Mouse (Mus musculus) urinary bladder, postnatal 10 days (tissue): Measurements from ENCODE around the gene Galk1.
"Not testable (repeated sequence)": the region's sequence is repeated elsewhere in the genome, so short reads cannot be mapped to it uniquely, and the experiment has no call there.

ENCODE experiments used
- DNase-seq: peaks from one replicate; pipeline ENCODE4 v3.0.0; 2022; ENCODE audit warnings: low spot score

Galk1 gene

DNA sequence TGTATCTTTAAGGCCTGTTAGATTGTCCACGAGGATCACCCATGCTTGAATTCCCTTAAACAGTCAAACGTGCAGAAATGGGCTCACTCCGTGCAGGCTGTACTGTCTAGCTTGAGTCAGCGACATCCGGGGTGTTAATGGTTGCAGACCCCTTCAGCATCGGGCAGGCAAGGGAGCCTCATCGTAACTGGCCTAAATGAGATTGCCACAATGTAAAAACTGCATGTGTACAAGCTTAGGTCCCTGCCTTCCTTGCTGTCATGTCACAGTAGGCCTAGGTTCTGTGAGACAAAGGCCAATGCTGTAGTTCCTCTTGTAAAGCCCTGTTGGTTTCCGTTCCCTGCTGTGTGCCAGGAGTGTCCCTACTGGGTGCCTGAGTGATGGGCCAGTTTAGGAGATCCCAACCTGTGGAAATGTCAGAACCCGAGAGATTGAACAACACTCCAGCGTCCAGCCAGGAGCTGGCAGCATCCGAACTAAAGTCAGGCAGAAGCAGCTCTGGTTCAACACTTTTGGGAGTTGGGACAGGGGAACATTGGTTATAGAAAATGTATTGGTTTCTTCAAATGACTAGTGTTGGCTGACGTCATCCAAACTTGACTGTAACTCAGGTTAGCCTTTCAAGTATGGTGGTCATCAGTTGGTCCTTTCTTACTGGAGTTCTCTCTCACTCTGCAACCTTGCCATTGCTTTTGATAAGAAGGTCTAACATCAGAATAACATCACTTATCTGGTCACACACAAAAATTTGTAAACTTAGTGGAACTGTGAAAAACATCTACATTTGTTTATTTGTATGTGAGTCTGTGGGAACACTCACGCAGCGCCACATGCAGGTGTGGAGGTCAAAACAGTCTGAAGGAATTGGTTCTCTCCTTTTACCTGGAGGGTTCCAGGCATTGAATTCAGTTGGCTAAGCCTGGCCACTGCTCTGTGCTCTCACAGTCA is 18.7 kb upstream of the Galk1 start:
- DNase-seq, result no peak

GRCm38 (mm10) chr11:116030088-116030897 is 17.8 kb upstream of the Galk1 start, which contains the start of gene Unk:
Gene Unk, plus strand, starts transcription at chr11:116030322.
- peak; percentile 87 for DNase-seq

GRCm38 (mm10) chr11:116029086-116029865 is 16.8 kb upstream of the Galk1 start:
- DNase-seq, result no peak

- no peak for DNase-seq
Measured at GRCm38 (mm10) chr11:116028177-116028865, 15.8 kb upstream of the Galk1 start.

GRCm38 (mm10) chr11:116027756-116028155 is 15.2 kb upstream of the Galk1 start, which contains the start of gene H3f3b:
Gene H3f3b, minus strand, starts transcription at chr11:116027962.
- no peak for DNase-seq

DNA sequence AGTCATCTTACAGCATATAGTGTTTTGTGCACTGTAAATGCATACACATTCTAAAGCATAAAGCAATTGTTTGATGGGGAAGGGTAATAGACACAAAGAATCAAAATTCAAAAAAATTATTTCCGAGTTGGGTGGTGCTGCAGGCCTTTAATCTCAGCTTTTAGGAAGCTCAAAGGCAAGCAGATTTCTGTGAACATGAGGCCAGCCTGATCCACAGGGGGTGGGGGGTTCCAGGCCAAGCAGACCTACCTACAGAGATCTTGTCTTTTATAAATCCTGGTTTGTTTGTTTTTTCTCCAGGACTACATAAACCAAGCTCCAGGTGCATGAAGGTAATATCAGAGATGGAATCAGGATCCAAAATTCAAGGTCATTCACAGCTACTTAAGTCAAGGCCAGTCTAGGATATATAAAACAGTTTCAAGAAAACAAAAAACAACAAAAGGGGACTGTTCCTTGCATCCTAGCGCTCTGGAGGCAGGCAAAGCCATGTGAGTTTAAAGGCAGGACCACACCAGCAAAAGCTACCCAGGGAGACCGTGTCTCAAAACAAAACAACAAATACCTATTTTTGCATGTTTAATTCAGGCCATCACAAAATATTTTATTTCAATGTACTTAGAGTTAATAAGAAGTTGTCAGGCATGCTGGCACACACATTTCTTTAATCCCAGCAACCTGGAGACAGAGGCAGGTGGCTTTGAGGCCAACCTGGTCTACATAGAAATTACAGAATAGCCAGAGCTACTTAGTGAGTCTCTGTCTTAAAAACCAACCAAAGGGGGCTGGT is 12.7 kb upstream of the Galk1 start:
- no peak for DNase-seq

DNA sequence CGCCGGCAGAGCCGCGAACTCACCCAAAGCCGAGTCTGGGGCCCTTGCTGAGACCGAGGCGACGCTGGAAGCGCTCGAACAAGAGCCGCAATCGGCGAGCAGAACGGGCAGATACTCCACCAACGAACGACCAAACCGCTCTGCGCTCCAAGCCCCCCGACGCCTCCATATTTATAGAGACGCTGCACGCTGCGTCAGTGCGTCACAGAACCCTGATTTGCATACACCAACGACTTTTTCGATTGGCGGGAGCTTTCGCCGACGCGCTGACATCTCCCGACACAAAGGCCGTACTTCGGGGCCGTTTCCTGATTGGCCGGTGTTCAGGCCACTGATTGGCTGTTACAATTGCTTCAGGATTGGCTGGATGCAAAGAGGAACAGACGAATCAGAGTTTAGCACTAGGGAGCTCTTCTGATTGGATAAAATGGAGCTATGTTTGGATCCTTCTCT is 11.9 kb upstream of the Galk1 start:
- peak; percentile 84 for DNase-seq

DNA sequence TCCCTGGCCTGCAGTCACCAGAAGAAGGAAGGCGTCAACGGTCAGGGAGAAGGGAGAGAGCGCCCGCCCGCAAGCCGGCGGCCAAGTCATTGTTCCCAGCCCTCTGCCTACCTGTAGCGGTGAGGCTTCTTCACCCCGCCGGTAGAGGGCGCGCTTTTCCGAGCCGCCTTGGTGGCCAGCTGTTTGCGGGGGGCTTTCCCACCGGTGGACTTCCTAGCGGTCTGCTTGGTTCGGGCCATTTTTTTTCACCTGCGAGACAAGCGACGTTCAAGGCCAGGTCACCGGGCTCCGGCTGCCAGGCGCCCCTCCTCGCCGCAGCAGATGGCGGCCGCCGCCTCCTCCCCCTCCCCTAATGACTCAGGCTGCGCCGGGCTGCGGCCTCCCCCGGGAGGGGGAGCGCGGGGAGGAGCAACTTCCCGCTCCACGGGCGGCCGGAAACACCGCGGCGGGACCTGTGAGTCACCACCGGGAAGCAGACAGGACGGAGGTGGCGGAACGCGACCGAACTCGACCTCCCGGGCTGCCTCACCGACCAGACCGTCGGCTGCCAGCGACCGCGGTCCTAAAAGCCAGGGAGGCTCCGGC is 11.3 kb upstream of the Galk1 start:
- peak; percentile 56 for DNase-seq

GRCm38 (mm10) chr11:116023074-116023770 is 10.7 kb upstream of the Galk1 start:
- not testable (repeated sequence) for DNase-seq

DNA sequence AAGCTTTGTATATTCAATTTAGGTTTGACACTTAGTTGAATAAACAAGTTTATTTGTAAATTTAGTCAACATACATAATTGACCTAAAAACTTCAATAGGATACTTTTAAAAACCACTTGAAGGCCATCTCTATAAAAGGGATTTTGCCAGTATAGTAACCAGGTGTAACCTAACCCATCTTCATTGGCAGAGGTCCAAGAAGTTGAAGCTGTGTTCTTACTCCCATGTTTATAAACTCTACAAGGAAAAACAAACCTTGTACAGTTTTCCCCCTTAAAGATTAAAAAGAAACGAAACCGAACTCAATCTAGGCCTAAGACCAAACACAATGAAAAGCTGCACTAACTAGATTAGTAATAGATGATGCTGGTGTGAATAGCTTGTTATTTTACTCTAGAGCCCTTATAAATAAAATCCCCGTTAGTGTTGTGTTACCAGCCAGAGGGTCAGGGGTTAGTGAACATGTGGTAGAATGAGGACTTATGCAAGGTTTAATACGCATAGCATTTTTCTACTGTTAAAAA is 9.8 kb upstream of the Galk1 start:
- no peak for DNase-seq

GRCm38 (mm10) chr11:116021328-116022220 is 9.1 kb upstream of the Galk1 start:
- DNase-seq, result no peak

- DNase-seq, result no peak
Measured at GRCm38 (mm10) chr11:116020519-116020922, 8.0 kb upstream of the Galk1 start.

DNA sequence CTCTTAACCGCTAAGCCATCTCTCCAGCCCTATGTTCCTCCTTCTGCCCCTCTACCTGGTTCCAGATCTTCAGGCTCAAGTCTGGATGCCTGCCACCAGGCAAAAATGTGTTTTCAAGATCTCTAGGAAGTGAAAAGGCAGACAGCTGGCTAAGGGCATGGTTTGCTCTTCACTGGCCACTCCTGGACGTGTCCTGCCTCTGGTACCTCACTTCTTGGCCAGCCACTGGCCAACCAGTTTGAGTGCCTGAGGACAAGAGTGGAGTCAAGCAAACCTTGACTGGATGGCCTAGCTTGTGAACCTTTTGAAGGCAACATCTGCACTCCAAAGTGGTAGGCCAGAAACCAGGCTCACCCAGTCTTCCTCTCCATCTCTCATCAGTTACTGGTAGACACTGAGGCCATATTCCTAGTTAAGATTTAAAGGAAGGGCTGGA is 7.5 kb upstream of the Galk1 start:
- DNase-seq, result no peak

DNA sequence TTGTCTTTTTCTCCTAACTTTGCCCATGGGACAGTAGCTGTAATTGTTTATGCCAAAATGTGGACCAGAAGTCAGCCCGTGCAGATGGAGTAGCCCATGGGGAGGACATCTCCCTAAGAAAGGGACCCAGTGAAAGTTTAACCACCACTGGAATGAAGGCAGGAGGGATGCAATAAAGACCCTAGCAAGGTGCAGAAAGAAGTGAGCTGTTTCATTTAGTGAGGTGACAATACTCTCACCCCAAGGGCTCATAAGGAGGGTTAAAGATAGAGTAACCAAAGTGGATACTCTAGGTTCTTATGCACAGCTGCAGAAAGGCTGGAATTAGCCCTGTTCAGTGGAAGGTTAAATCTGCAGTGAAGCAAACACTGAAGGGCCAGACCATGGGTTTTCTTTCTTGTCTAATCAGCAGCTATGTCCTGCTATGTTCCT is 6.9 kb upstream of the Galk1 start:
- no peak for DNase-seq

GRCm38 (mm10) chr11:116018867-116019266 is 6.3 kb upstream of the Galk1 start:
- DNase-seq, result not testable (repeated sequence)

DNA sequence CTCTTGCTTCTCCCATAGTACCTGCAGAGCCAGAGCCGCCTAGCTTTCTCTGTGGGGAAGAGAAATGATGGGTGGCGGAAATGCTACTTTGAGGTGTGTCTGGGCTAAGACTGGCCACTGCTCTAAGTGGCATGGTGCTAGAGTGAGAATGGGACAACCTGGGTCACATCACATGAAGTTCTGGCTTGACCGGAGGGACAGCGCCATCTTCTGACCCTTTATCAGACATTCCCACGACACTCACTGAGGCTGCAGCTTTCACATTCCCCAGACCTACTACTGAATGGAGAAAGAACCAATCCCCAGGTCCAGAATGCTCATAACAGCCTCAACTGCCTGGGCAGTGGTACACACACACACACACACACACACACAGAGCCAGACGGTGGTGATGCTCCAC is 5.6 kb upstream of the Galk1 start:
- no peak for DNase-seq

- DNase-seq, result no peak
Measured at GRCm38 (mm10) chr11:116014821-116015220, 2.3 kb upstream of the Galk1 start.
